Mouse (Mus musculus) lung, postnatal 14 days (tissue): ENCODE data around the gene Nnat.

Experiments used
- DNase-seq: peaks from one replicate; pipeline ENCODE4 v3.0.0; 2021

Nnat gene

GRCm38 (mm10) chr2:157605025-157605675, 45.3 kb downstream of the Nnat start:
- peak; percentile 82 for DNase-seq

GRCm38 (mm10) chr2:157607542-157608236, 47.8 kb downstream of the Nnat start:
- DNase-seq: no peak

- DNase-seq: no peak
These were observed 51.9 kb downstream of the Nnat start for GRCm38 (mm10) chr2:157611735-157612134.
